Mouse (Mus musculus): ENCODE measurements at regions not wholly inside any gene's neighbourhood (a gene's known extent, or its start where the extent isn't known, plus 50 kb on each side); places are given as distances from the start of the nearest gene placed in this dataset.

DNA sequence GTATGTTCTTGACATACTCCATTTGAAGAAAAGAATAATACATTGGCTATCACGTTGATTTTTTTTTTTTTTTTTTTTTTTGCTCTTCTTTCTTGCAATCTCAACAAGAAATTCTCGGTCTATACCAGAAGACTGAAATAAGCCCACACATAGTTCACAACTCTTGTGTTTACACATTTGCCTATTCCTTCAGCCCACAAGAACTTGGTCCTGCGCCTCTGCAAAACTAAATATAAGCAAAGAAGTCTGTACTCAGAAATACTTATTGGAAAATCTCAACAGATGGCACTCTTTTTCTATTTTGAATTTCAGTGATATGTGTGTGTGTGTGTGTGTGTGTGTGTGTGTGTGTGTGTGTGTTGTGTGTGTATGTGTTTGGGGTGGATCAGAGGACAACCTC is 376.4 kb downstream of the Lmo7 start:
- intact Hi-C loops (cut with DNase I): no loop called here
- DNase-seq (ENCODE audit: low spot score in 2 of 2): peak in 1 of 2 experiments; percentile 33

DNA sequence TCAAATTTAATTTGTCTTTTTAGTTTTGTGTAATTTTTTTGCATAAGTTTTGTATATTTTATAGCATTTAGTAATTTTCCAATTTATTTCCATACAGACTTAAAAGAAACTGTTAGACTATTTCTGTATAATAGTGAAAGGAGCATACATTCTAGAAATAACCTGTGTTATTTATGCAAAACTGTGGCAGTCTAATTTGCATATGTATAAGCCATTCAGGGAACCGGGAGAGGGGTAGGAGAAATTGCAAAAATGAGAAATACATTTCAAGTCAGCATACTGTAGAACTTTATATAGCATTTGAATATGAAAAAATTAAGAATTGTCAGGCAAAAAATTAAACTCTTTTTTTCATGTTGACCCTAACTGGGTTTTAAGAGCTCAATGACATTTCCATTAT is 364.3 kb downstream of the Lmo7 start:
- intact Hi-C loops (cut with DNase I): no loop called here
- DNase-seq (ENCODE audit: low spot score in 2 of 2): no peak

DNA sequence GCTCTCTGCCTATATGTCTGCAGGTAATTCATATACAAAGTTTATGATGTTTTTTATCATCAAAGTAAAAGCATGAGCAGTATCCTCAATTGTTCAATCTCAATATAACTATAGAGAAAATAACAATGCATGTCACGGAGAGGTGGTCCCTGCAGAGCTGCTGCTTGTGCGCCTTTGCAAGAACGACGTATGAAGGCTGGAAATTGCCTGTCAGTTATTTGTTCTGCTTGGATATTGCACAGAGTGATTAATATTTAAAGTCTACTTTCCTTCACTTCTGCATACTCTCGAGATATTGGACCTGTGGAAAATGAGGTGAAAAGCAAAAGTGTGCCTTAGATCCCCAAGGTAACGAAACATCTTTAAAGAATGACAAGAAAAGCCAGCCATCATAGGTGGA is 362.8 kb downstream of the Lmo7 start:
- intact Hi-C loops (cut with DNase I): no loop called here

DNA sequence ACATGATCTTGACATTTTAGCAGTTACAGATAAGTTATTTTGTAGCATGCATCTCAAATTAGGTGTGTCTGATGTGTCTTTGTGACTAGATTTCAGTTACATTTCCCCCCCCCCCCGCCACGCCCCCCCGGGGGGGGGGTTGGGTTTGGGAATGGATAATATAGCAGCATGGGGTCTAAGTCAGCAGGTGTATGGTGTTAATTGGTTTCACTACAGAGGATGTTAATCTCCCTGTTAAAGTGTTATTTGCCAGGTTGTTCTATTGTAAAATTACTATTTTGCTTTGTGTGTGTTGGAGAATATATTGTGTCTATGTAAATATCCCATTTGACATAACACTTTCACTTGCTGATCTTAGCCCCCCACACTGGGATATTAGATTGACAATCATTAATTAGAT is 319.2 kb downstream of the Lmo7 start:
- intact Hi-C loops (cut with DNase I): no loop called here

More for the DNA sequence above, 362.8 kb downstream of the Lmo7 start:
- no peak for DNase-seq (ENCODE audit: low spot score in 2 of 2)

DNA sequence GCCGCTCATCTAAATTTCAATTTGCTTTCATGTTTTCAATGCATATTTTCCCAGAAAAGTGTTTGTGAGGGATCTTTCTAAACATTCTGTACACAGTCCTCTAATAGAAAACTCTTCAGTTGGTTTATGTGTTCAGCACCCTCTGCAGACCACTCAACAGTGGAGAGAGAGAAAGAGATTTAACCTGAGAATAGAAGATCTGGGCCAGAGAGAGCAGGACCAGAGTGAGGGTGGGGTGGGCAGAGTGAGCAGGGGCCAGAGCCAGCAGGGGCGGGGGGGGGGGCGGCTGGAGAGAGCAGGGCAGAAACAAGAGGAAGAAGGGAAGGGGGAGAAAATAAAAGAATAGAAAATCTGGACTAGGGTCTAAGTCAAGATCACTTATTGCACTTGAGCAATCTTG is 318.7 kb downstream of the Lmo7 start:
- intact Hi-C loops (cut with DNase I): no loop called here
- DNase-seq (ENCODE audit: low spot score in 2 of 2): no peak

More for the DNA sequence above, 319.2 kb downstream of the Lmo7 start:
- no peak for DNase-seq (ENCODE audit: low spot score in 2 of 2)

DNA sequence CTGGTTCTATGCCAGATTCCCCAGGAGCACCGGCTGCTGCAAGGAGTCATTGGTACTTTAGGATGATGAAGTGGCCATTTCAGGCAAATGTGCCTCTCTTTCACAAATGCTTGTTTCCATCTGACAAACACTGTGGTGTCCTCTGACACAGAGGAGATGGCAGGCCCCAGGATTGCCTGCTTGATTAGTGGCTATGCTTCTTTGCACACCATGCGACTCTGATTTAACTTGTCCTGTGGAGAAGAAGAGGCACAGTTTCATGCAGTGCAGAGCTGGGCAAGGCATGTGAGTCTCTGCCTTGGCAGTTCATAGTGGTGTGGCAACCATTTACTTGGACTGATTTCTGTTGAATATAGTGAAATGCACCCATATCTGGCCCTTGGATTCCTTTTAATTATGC is 308.4 kb downstream of the Lmo7 start:
- DNase-seq (ENCODE audit: low spot score in 2 of 2): no peak
- intact Hi-C loops (cut with DNase I): no loop called here

DNA sequence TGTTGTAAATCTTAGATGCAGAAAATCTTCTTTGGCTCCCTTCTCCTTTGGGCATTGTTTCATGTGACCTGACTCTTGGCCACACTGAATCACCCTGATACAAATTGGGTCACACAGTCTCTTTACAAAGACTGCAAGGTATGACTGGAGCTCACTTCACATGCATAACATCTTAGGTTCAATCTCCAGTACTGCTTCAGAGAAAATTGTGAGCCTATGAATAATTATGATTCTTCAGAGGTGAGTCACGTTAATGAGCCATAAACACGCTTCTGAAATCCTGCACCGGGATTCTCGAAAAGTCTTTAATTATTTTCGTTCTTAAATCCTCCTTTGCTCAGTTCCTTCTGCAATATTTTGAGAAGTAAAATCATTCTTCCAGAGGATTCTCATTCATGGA is 307.7 kb downstream of the Lmo7 start:
- intact Hi-C loops (cut with DNase I): no loop called here
- DNase-seq (ENCODE audit: low spot score in 2 of 2): no peak

DNA sequence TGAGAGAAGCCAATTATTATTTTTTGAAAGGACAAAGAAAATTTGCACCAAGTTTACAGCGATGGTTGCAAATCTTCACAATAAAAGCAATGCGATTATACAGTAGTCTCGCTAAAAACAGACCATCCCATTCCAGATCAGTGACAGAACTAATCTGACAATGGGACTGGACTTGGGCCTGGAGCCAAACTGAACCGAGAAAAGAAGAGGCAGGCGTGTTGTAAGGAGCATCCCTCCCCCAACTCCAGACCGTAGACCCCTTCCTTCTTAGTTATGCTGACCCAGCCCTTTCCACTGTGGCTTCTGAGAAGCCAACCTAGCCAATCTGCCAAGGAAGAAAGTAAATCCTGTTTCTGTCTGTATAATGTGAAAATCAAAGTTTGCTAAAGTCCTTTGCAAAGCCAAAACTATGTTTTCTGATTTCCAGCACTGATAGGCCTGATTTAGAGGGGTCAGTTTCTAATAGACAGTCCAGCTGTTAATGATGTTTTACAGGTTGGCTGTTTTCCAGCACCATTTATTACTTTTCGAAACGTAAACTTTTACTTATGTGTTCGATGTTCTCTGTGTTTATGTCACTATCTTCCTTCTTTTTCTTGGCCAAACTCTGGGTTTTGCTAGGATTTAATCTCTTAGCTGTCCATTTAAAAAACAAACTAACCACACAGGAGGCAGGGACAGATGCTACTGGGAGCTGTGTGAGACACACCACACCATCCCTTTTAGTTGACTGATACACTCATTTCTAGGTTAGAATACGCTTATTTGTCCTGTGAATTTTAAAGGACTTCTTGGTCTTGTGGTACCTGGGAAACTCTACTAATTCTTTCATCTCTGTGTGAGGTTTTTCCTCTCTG is 301.5 kb downstream of the Lmo7 start:
- DNase-seq (ENCODE audit: low spot score in 2 of 2): no peak

DNA sequence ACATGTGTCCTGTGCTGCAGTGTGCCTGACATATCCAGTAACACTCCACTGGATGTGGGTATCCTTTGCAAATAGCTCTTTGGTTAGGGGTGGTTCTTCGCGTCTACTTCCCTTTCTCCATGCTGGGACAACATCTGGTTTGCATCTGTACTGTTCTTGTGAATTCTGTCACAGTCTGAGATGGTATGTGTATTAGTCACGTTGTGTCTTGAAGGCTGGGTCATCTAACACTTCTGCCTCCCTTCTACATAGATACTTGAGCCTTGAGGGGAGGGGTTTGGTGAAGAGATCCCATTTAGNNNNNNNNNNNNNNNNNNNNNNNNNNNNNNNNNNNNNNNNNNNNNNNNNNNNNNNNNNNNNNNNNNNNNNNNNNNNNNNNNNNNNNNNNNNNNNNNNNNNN is 294.9 kb downstream of the Lmo7 start:
- intact Hi-C loops (cut with DNase I): no loop called here

More for the DNA sequence above, 301.5 kb downstream of the Lmo7 start:
- intact Hi-C loops (cut with DNase I): no loop called here

DNA sequence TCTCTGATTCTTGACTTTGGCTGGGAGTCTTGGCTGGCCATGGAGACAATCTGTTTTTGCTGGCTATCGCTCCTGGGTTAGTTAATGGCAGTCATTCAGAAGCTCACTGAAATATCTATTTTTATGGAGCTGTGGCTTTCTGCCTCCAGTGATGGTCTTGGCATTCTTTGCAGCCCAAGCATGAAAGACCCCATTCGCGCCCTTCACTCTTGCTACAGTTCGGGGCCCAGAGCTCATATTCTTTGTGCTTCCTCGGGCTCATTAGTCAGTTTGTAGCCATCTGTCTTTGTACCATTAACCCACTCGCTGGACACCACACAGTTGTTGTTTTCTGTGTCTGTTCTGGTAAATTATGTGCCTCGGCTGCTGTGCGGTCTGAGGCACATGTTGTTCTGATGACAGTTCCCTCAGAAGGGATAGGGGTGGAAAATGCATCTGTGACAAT is 290.4 kb downstream of the Lmo7 start:
- intact Hi-C loops (cut with DNase I): no loop called here
- DNase-seq (ENCODE audit: low spot score in 2 of 2): no peak

More for the DNA sequence above, 294.9 kb downstream of the Lmo7 start:
- DNase-seq (ENCODE audit: low spot score in 2 of 2): no peak

DNA sequence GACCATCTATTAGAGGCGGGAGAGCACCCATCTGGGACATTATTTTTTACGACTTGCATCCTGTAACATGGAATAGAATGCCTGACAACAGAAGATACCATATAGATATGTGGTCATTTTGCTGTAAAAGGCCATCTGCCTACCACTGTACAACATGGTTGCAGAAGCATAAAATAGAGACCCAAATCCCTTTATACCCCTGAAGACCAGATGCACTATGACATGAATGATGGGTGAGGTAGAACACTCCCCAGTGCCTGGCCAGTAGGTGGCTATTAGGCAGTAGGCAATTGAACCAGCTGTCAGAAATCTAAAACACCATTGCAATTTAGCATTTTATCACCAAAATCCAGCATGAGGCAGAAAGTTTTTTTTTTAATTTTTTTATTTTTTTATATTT is 289.6 kb downstream of the Lmo7 start:
- intact Hi-C loops (cut with DNase I): no loop called here
- no peak for DNase-seq (ENCODE audit: low spot score in 2 of 2)

DNA sequence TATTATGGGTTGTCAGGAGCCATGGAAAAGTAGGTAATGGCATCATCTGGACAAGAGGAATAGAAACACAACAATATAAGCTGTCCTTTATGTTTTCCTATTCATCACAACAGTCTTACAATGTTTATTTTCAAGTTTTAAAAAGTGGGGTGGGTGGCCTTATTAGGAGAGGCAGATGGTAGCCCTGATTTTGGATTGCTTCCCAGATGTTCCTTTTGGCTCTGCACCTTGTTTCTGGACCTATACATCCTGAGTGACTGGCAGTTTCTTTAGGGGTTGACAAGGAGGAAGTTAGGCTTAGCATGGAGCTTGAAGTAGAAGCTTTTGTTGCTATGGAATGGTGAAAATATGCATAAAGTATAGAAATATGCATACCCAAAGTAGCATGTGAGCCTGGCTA is 286.8 kb downstream of the Lmo7 start:
- intact Hi-C loops (cut with DNase I): no loop called here
- no peak for DNase-seq (ENCODE audit: low spot score in 2 of 2)

DNA sequence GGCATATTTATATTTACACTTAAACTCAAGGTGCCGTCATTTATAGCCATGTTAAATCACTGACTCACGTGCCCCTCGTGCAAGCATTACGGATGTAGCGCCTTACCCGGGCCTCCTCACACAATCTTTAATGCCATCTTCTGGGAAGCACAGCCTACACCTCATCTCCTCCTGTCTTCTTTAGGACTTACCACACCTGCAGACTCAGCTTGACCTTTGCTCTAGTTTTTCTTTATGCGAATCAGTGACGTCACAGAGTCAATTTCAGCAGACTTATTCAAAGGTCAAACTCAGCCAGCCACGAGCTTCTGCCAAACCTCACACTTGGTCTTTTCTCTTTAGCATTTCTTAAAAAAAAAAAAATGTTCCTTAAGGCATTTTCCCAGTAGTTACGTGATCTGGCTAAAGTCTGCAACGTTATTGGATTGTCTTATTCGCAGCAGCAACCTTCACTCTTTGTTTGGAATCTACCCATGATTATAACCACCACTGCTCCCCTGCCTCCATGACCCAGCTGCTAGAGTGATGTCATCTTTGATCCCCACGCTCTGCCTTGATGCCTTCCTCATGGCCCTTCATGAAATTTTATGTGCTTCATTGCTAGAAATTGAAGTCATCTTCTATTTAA is 285.3 kb downstream of the Lmo7 start:
- no peak for DNase-seq (ENCODE audit: low spot score in 2 of 2)
- intact Hi-C loops (cut with DNase I): no loop called here

DNA sequence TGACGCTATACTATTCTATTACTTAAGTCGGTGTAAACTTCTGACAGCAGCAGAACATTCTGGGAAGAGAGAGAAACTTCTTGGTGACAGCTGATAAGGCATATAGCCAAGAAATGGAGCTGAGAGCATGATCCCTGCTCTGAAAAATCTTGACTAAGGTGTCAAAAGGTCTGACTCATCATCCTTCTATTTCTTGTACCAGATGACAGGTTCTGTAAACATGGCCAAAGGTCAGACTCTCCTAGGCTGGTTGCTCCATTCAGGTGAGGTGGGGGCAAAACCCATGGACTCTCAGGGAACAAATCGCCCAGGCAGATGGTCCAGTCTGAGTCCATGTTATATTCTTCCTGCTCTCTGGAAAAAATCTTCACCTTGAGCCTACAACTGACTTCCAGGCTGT is 283.5 kb downstream of the Lmo7 start:
- intact Hi-C loops (cut with DNase I): no loop called here
- DNase-seq (ENCODE audit: low spot score in 2 of 2): no peak

DNA sequence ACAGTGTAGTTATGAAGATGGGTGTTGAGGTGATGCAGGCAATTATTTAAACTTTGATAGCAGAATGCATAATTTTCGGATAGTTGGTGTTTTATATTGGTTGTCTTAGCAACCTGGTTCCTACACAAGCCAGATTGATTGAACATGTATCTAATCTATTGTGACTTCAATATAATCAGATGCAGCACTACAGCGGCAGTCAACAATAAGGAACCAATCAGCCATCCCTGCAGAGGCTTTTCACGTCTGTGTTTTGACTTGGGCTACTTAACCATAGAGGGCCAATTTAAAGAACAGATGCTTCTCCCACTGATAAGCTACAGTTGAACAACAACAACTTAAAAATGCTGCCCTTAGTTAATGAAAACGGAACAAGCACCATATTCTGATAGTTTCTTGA is 267.8 kb downstream of the Lmo7 start:
- intact Hi-C loops (cut with DNase I): no loop called here
- DNase-seq (ENCODE audit: low spot score in 2 of 2): no peak

DNA sequence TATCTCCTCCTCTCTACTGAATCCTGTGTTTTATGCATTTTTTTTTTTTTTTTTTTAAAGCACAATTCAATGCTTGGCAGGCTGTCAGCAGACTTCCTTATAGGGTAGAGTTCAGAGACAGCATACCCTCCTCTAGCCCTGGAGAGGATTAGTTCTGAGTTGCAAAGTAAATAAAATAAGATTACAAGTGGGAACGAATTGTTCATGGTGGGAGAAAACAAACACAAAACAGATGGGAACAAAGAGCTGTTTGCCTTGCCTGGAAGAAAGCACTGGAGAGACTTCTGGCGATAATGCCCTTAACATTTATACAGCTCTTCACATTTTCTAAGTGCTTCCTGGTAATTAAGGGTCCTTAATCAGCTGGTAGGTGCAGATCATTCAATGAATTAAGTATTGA is 254.6 kb downstream of the Lmo7 start:
- intact Hi-C loops (cut with DNase I): no loop called here
- no peak for DNase-seq (ENCODE audit: low spot score in 2 of 2)
